Mouse (Mus musculus): Measurements from ENCODE around the gene Dpysl4. TPM values are rescaled to one million over a fixed set of nuclear protein-coding genes. Genes with fewer than 3 reads are reported as not detected.

Dpysl4 gene
- polyA plus RNA-seq, 1 experiment from 2014 or later, result 280 TPM

- no peak for ATAC-seq (ENCODE audit: low FRiP score)
- WGBS, result 72% methylated on average over 8 of the region's 8 CpGs
- Histone ChIP-seq H3K27me3 (0 out of 2 replicates have a peak, but pooled peaks cover 13% of the 10 kb centered on the region), H3K4me3 (no peak overlapping the region), H3K4me1 (replicated peaks) (peaks cover 40% of the 10 kb centered on the region), H3K36me3 (no peaks in the 10 kb centered on the region), H3K9me3 (no peaks in the 10 kb centered on the region), H3K4me2 (no peak overlapping the region), H3K9ac (no peak overlapping the region), H3K27ac (no peak overlapping the region)
These were observed 45.7 kb downstream of the Dpysl4 start for GRCm38 (mm10) chr7:139131538-139131937.

- WGBS, result 68% methylated on average over 3 of the region's 3 CpGs
- H3K27me3 ChIP-seq, result peaks cover 9% of the 10 kb centered on the region; the same call in 1 of the 2 replicates
- no peaks in the 10 kb centered on the region for H3K9me3 ChIP-seq
- ATAC-seq (ENCODE audit: low FRiP score), result no peak
- no peaks in the 10 kb centered on the region for H3K36me3 ChIP-seq
- H3K4me2 ChIP-seq, result no peak overlapping the region
- H3K4me3 ChIP-seq, result no peak overlapping the region
- H3K27ac ChIP-seq, result no peak overlapping the region
- H3K9ac ChIP-seq, result no peak overlapping the region
- peaks cover 56% of the 10 kb centered on the region for H3K4me1 ChIP-seq (replicated peaks)
These were observed 47.6 kb downstream of the Dpysl4 start for GRCm38 (mm10) chr7:139133446-139133845.

- WGBS, result 78% methylated on average over 5 of the region's 5 CpGs
- no peak for ATAC-seq (ENCODE audit: low FRiP score)
- Histone ChIP-seq H3K27ac (no peak overlapping the region), H3K9ac (no peak overlapping the region), H3K4me2 (no peak overlapping the region), H3K4me1 (replicated peaks) (peaks cover 62% of the 10 kb centered on the region), H3K27me3 (peaks cover 3% of the 10 kb centered on the region; the same call in 1 of the 2 replicates), H3K9me3 (no peaks in the 10 kb centered on the region), H3K4me3 (no peak overlapping the region), H3K36me3 (no peaks in the 10 kb centered on the region)
These were observed 49.4 kb downstream of the Dpysl4 start for GRCm38 (mm10) chr7:139135236-139135635.

GRCm38 (mm10) chr7:139136906-139137491, 51.2 kb downstream of the Dpysl4 start:
- H3K36me3 ChIP-seq, result no peaks in the 10 kb centered on the region
- no peak overlapping the region for H3K4me2 ChIP-seq
- H3K9ac ChIP-seq, result no peak overlapping the region
- no peak overlapping the region for H3K4me3 ChIP-seq
- H3K27me3 ChIP-seq, result peaks cover 10% of the 10 kb centered on the region; the same call in 1 of the 2 replicates
- peaks cover 56% of the 10 kb centered on the region for H3K4me1 ChIP-seq (replicated peaks)
- no peak for ATAC-seq (ENCODE audit: low FRiP score)
- H3K9me3 ChIP-seq, result no peaks in the 10 kb centered on the region
- H3K27ac ChIP-seq, result peak overlapping the region; percentile 62
- WGBS, result 74% methylated on average over 5 of the region's 5 CpGs

- no peak overlapping the region for H3K4me3 ChIP-seq
- ATAC-seq (ENCODE audit: low FRiP score), result peak; percentile 57; the same call in 1 of the 2 replicates
- H3K27me3 ChIP-seq, result peaks cover 13% of the 10 kb centered on the region; the same call in 1 of the 2 replicates
- peaks cover 48% of the 10 kb centered on the region for H3K4me1 ChIP-seq (replicated peaks)
- no peak overlapping the region for H3K4me2 ChIP-seq
- no peaks in the 10 kb centered on the region for H3K9me3 ChIP-seq
- H3K36me3 ChIP-seq, result no peaks in the 10 kb centered on the region
- H3K9ac ChIP-seq, result no peak overlapping the region
- H3K27ac ChIP-seq, result peak overlapping the region; percentile 30
- WGBS, result 2% methylated on average over 11 of the region's 11 CpGs
These were observed 54.2 kb downstream of the Dpysl4 start for GRCm38 (mm10) chr7:139139921-139140461.

- peaks cover 40% of the 10 kb centered on the region for H3K4me1 ChIP-seq (replicated peaks)
- no peaks in the 10 kb centered on the region for H3K9me3 ChIP-seq
- H3K36me3 ChIP-seq, result no peaks in the 10 kb centered on the region
- no peak overlapping the region for H3K9ac ChIP-seq
- peaks cover 10% of the 10 kb centered on the region; the same call in 1 of the 2 replicates for H3K27me3 ChIP-seq
- H3K27ac ChIP-seq, result no peak overlapping the region
- WGBS, result 82% methylated on average over 1 of the region's 1 CpGs
- no peak for ATAC-seq (ENCODE audit: low FRiP score)
- no peak overlapping the region for H3K4me2 ChIP-seq
- H3K4me3 ChIP-seq, result no peak overlapping the region
These were observed 58.0 kb downstream of the Dpysl4 start for GRCm38 (mm10) chr7:139143785-139144184.

- H3K4me2 ChIP-seq, result no peak overlapping the region
- no peaks in the 10 kb centered on the region for H3K9me3 ChIP-seq
- no peak overlapping the region for H3K9ac ChIP-seq
- no peak overlapping the region for H3K4me3 ChIP-seq
- WGBS, result 18% methylated on average over 7 of the region's 7 CpGs
- no peak overlapping the region for H3K27ac ChIP-seq
- H3K4me1 ChIP-seq (replicated peaks), result peaks cover 37% of the 10 kb centered on the region
- H3K36me3 ChIP-seq, result no peaks in the 10 kb centered on the region
- no peak for ATAC-seq (ENCODE audit: low FRiP score)
- H3K27me3 ChIP-seq, result peaks cover 14% of the 10 kb centered on the region; the same call in 1 of the 2 replicates
These were observed 60.1 kb downstream of the Dpysl4 start for GRCm38 (mm10) chr7:139145891-139146290.

GRCm38 (mm10) chr7:139147360-139147759, 61.6 kb downstream of the Dpysl4 start:
- H3K4me3 ChIP-seq, result no peak overlapping the region
- H3K27ac ChIP-seq, result peak overlapping the region; percentile 52; the same call in 1 of the 2 replicates
- H3K9ac ChIP-seq, result no peak overlapping the region
- H3K4me2 ChIP-seq, result no peak overlapping the region
- ATAC-seq (ENCODE audit: low FRiP score), result no peak
- no peaks in the 10 kb centered on the region for H3K36me3 ChIP-seq
- H3K4me1 ChIP-seq (replicated peaks), result peaks cover 43% of the 10 kb centered on the region
- no peaks in the 10 kb centered on the region for H3K9me3 ChIP-seq
- WGBS, result 39% methylated on average over 4 of the region's 4 CpGs
- H3K27me3 ChIP-seq, result 0 out of 2 replicates have a peak, but pooled peaks cover 4% of the 10 kb centered on the region

- Histone ChIP-seq H3K9me3 (no peaks in the 10 kb centered on the region), H3K27me3 (0 out of 2 replicates have a peak, but pooled peaks cover 7% of the 10 kb centered on the region), H3K36me3 (no peaks in the 10 kb centered on the region), H3K4me1 (replicated peaks) (peaks cover 47% of the 10 kb centered on the region), H3K27ac (no peak overlapping the region), H3K4me3 (no peak overlapping the region), H3K9ac (no peak overlapping the region), H3K4me2 (no peak overlapping the region)
- WGBS, result 42% methylated on average over 7 of the region's 7 CpGs
- ATAC-seq (ENCODE audit: low FRiP score), result no peak
These were observed 63.6 kb downstream of the Dpysl4 start for GRCm38 (mm10) chr7:139149373-139149772.

GRCm38 (mm10) chr7:139151116-139151515, 65.3 kb downstream of the Dpysl4 start:
- WGBS, result 34% methylated on average over 10 of the region's 10 CpGs
- peak overlapping the region; percentile 31 for H3K4me2 ChIP-seq
- peaks cover 41% of the 10 kb centered on the region for H3K4me1 ChIP-seq (replicated peaks)
- H3K27me3 ChIP-seq, result 0 out of 2 replicates have a peak, but pooled peaks cover 7% of the 10 kb centered on the region
- no peak overlapping the region for H3K4me3 ChIP-seq
- H3K9me3 ChIP-seq, result no peaks in the 10 kb centered on the region
- peak overlapping the region; percentile 39; the same call in 1 of the 2 replicates for H3K9ac ChIP-seq
- peak; percentile 93 for ATAC-seq (ENCODE audit: low FRiP score)
- peak overlapping the region; percentile 78 for H3K27ac ChIP-seq
- no peaks in the 10 kb centered on the region for H3K36me3 ChIP-seq

Data from hindbrain, embryonic 13.5 days (tissue).